Mouse (Mus musculus): ENCODE measurements around the gene Brix1. TPM values are rescaled to one million over a fixed set of nuclear protein-coding genes. Genes with fewer than 3 reads are reported as not detected.

Gene Brix1
- total RNA-seq, 2 experiments from 2014 or later = 20.8 to 23.1 TPM

- intact Hi-C loops (cut with DNase I) = no loop called here
- DNase-seq (ENCODE audit: extremely low spot score in 1 of 2, low spot score in 2 of 2) = no peak
Observed at GRCm38 (mm10) chr15:10468761-10469160, 17.0 kb downstream of the Brix1 start.

- no peak for DNase-seq (ENCODE audit: extremely low spot score in 1 of 2, low spot score in 2 of 2)
- intact Hi-C loops (cut with DNase I) = no loop called here
Observed at GRCm38 (mm10) chr15:10464678-10465077, 21.1 kb downstream of the Brix1 start.

GRCm38 (mm10) chr15:10463555-10463954 lies 22.2 kb downstream of the Brix1 start:
- intact Hi-C loops (cut with DNase I) = no loop called here
- DNase-seq (ENCODE audit: extremely low spot score in 1 of 2, low spot score in 2 of 2) = no peak

GRCm38 (mm10) chr15:10460986-10461385 lies 24.8 kb downstream of the Brix1 start:
- intact Hi-C loops (cut with DNase I) = no loop called here
- no peak for DNase-seq (ENCODE audit: extremely low spot score in 1 of 2, low spot score in 2 of 2)

- intact Hi-C loops (cut with DNase I) = loop anchor here (10.0 kb wide), 1 partner anchor 992 kb away; no protein-coding TSS in a partner anchor
- no peak for DNase-seq (ENCODE audit: extremely low spot score in 1 of 2, low spot score in 2 of 2)
Observed at GRCm38 (mm10) chr15:10447102-10447501, 38.6 kb downstream of the Brix1 start.

- no peak for DNase-seq (ENCODE audit: extremely low spot score in 1 of 2, low spot score in 2 of 2)
- intact Hi-C loops (cut with DNase I) = loop anchor here (10.0 kb wide), 1 partner anchor 987 kb away; no protein-coding TSS in a partner anchor
Observed at GRCm38 (mm10) chr15:10442275-10442674, 43.5 kb downstream of the Brix1 start.

GRCm38 (mm10) chr15:10441493-10441892 lies 44.3 kb downstream of the Brix1 start:
- DNase-seq (ENCODE audit: extremely low spot score in 1 of 2, low spot score in 2 of 2) = no peak
- intact Hi-C loops (cut with DNase I) = loop anchor here (10.0 kb wide), 1 partner anchor 987 kb away; no protein-coding TSS in a partner anchor

GRCm38 (mm10) chr15:10439963-10440362 lies 45.8 kb downstream of the Brix1 start:
- intact Hi-C loops (cut with DNase I) = loop anchor here (10.0 kb wide), 1 partner anchor 985 kb away; no protein-coding TSS in a partner anchor
- no peak for DNase-seq (ENCODE audit: extremely low spot score in 1 of 2, low spot score in 2 of 2)

- DNase-seq (ENCODE audit: extremely low spot score in 1 of 2, low spot score in 2 of 2) = no peak
- intact Hi-C loops (cut with DNase I) = no loop called here
Observed at GRCm38 (mm10) chr15:10436893-10437292, 48.9 kb downstream of the Brix1 start.

- no peak for DNase-seq (ENCODE audit: extremely low spot score in 1 of 2, low spot score in 2 of 2)
- intact Hi-C loops (cut with DNase I) = no loop called here
Observed at GRCm38 (mm10) chr15:10426545-10427266, 59.0 kb downstream of the Brix1 start.

- intact Hi-C loops (cut with DNase I) = no loop called here
- no peak for DNase-seq (ENCODE audit: extremely low spot score in 1 of 2, low spot score in 2 of 2)
Observed at GRCm38 (mm10) chr15:10426124-10426523, 59.6 kb downstream of the Brix1 start.

Other genes with a start within 250 kb of the Brix1 start
- not detected for gene Gm21973, start 160.6 kb downstream of the Brix1 start, total RNA-seq (2021)
- gene Agxt2, start 127.4 kb downstream of the Brix1 start, total RNA-seq (2021) = not detected
- gene Dnajc21, start 15.4 kb downstream of the Brix1 start, total RNA-seq (2021) = 10 to 100 TPM; 12.2 to 12.6 TPM
- 10 to 100 TPM; 10.4 to 12.8 TPM for gene Rad1, start 71 bp upstream of the Brix1 start, total RNA-seq (2021)
- gene Ttc23l, start 72.7 kb upstream of the Brix1 start, total RNA-seq (2021) = not detected
- 10 to 100 TPM; 10.1 to 12.4 TPM for gene Rai14, start 228.7 kb upstream of the Brix1 start, total RNA-seq (2021)

All from left cerebral cortex, postnatal 10 days (tissue).